Mouse (Mus musculus): ENCODE data around the gene Tnc.

DNA sequence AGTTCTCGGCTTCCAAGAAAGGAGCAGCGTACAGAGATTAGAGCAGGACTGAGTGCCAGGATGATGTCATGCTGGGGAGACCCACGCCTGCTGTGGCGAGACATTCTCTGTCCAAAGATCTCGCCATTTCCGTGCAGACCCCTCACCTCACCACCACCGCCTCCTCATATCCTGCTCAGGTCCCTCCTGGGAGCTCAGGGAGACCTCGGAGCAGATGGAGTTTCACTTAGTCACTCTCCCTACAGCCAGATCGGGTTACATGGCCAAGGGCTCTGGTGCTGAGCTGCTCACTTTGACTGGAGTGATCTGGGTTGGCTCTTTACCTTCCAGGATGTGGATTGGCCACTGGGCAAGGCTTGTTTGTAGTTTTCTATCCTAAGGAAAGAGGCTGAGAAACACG, 18.5 kb upstream of the Tnc start:
- TF ChIP-seq CTCF (IDR thresholded peaks at IDR 0.05) (no peak), EP300 (IDR thresholded peaks at IDR 0.05) (no peak)

Measured in lung, postnatal 0 days (tissue).